Mouse (Mus musculus): Measurements from ENCODE around the gene Naa25.

Gene Naa25

GRCm38 (mm10) chr5:121452906-121453305 lies 55.2 kb downstream of the Naa25 start:
- DNase-seq (ENCODE audit: low spot score) = no peak

- DNase-seq (ENCODE audit: low spot score) = no peak
These were observed 56.2 kb downstream of the Naa25 start for GRCm38 (mm10) chr5:121453743-121454502.

- no peak for DNase-seq (ENCODE audit: low spot score)
These were observed 56.7 kb downstream of the Naa25 start for GRCm38 (mm10) chr5:121454503-121454782.

- no peak for DNase-seq (ENCODE audit: low spot score)
These were observed 58.0 kb downstream of the Naa25 start for GRCm38 (mm10) chr5:121455510-121456265.

- DNase-seq (ENCODE audit: low spot score) = no peak
These were observed 63.8 kb downstream of the Naa25 start for GRCm38 (mm10) chr5:121461339-121462170.

- no peak for DNase-seq (ENCODE audit: low spot score)
These were observed 64.4 kb downstream of the Naa25 start for GRCm38 (mm10) chr5:121462171-121462502.

GRCm38 (mm10) chr5:121462967-121463366 lies 65.2 kb downstream of the Naa25 start:
- no peak for DNase-seq (ENCODE audit: low spot score)

- DNase-seq (ENCODE audit: low spot score) = no peak
These were observed 66.0 kb downstream of the Naa25 start for GRCm38 (mm10) chr5:121463601-121464250.

GRCm38 (mm10) chr5:121469566-121469965 lies 71.8 kb downstream of the Naa25 start:
- no peak for DNase-seq (ENCODE audit: low spot score)

GRCm38 (mm10) chr5:121472411-121472810 lies 74.7 kb downstream of the Naa25 start:
- DNase-seq (ENCODE audit: low spot score) = no peak

- no peak for DNase-seq (ENCODE audit: low spot score)
These were observed 76.9 kb downstream of the Naa25 start for GRCm38 (mm10) chr5:121474610-121475009.

- peak; percentile 66 for DNase-seq (ENCODE audit: low spot score)
These were observed 78.3 kb downstream of the Naa25 start for GRCm38 (mm10) chr5:121476040-121476439.

- peak; percentile 81 for DNase-seq (ENCODE audit: low spot score)
These were observed 79.9 kb downstream of the Naa25 start for GRCm38 (mm10) chr5:121477680-121478079.

GRCm38 (mm10) chr5:121484801-121485200 lies 87.1 kb downstream of the Naa25 start:
- DNase-seq (ENCODE audit: low spot score) = no peak

- no peak for DNase-seq (ENCODE audit: low spot score)
These were observed 95.6 kb downstream of the Naa25 start for GRCm38 (mm10) chr5:121493305-121493704.

All from c-Kit-positive CD71-positive TER-119-positive erythroid progenitor cells, embryonic 14.5 days (primary cell).